Mouse (Mus musculus) neural tube, postnatal 0 days (tissue): Measurements from ENCODE around the gene Gm128. TPM values are rescaled to one million over a fixed set of nuclear protein-coding genes. Genes with fewer than 3 reads are reported as not detected.

Source experiments
- polyA plus RNA-seq: library from polyadenylated mRNA; unstranded; fragments of >200 nt; fragmentation: Nextera tagmentation; extraction: Ambion mirVana; gene quantifications from 2 replicates; pipeline ENCODE4 v1.2.1, GENCODE M21; 2015

Gm128 gene
- 0.22 TPM in 1 of 2 replicates, not detected in the other for polyA plus RNA-seq

DNA sequence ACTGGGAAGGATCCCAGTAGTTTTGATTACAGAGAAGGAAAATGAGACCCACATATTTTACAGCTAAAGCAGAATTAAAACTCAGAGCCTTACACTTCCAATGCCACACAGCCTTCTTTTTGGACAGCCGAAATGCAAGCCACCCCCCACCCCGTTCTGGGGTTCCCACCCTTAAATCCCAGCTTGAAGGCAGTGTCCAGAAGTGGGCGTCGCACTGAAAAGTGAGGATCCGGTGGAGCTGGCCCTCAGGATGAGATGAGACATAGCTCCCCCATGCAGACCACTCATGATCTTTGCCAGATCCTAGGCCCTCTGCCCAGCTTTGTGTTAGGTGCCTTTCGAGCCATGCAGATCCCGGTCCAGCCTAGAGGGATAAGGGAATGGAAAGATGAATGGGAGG, at the start of gene Gm128:
Gene Gm128 (minus strand): TSS at position 101 of the 400 bp plus-strand sequence.

DNA sequence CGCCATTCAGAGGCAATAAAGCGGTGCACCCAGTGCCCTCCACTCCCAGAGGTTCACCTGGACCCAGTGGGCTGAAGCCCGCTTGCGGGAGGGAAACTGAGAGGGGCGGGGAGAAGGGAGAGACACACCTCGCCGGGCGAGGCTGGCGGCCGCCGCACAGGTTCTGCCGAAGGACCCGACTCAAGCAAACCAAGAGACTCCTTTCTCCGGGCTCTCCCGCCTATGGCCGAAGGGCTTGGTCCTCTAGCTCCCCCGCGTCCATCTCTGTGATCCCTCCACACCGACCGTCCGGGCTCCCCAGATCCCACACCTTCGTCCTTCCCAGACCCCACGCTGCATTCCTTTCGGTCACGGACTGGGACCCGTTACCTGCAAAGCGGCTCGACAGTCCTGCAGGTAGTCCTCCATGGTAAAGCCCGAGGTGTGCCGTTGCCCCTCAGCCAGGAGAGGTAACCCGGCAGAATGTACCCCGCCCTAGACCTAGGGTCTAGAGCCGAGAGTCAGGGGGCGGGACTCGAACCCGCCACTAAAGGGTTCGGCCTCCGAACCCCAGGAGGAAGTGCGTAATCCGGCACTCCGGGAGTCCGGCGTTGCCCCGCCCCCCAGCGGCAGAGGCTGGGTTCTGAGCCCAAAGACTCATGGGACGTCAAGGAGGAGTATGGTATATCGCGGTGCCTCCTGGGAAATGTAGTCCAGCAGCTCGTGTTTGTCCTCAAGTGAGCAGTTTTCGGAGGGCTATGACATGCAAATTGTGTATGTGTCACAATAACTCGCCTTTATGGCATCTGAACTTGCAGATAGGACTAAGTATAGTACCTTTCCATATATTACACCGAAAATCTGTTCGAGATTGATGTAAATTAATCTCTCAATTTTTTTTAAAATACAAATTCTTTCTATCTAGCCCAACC, 40.1 kb upstream of the Gm128 start, which contains the start of the genes Mindy1 and Prune1:
Gene Mindy1 (plus strand): TSS at position 130 of the 911 bp plus-strand sequence.
Gene Prune1 (minus strand): TSS at position 861 of the 911 bp plus-strand sequence.

DNA sequence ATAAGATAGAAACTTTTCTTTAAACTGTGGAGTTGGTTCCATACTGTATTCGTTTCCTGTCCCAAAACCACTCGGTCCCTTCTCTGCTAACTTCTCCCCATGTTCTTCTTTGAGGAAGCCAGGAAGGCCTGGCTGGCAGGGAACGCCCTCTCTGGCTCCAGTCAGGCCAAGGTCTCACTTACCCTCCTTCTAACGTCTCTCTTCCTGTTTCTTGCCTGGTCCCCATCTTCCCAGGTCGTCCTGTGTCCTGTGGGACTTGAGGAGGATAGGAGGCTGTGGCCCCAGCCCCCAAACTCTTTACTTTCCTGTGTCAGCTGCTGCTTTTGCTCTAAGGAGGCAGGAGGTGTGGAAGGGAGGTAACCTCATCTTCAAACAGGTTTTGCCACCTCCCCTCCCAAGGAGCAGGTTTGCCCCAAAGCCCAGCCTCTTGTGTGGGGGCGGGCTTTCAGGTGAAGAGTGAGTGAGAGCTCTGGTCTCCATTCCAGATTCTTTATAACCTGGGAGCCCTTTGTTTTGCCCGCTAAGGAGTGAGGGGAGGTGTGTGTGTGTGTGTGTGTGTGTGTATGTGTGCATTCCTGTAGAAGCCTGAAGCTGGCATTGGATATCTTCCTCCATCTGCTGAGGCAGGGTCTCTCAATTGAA, 9.5 kb upstream of the Gm128 start, which contains the start of gene Bnipl:
Gene Bnipl (minus strand): TSS at position 411 of the 642 bp plus-strand sequence.

DNA sequence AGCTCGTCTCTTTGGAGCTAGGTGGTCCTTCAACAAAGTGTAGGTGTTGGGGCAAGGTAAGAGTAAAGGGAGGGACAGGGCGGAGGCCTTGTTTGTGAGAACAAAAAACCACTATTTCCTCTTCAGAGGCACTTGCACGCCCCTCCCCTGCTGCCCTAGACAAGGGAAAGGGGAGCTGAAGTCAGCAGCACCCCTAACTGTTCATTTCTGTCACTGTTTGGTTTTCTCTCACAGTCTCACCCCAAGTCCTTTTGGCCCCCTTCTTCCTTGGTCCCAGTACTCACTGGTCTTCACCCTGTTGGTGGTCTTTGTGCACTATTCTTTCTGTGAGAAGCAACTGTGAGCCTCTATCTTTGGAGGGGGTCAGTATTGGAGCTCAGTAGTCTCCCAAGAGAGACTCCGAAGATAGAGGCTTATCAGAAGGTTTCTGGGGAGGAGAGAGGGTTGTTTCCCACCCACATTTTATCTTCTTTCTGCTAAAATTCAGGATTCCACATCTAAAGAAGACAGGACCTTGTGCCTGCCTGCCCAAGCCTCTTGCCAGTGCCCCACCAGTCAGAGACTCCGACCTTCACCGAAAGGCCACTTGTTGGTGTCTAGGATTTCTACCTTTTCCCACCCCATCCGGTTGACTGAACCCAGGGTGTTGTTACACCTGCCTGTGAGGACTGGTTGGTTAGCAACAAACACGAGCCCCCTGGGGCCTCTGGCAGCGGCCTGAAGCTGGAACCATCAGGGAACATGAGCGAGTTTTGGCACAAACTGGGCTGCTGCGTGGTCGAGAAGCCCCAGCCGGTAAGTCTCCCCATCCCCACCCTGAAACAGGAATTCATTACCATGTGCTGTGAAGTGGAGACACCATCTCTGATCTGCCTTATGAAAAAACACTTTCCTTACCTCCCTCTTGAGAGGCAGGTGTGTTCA, 9.8 kb downstream of the Gm128 start, which contains the start of gene Mllt11:
Gene Mllt11 (minus strand): TSS at position 874 of the 924 bp plus-strand sequence.

DNA sequence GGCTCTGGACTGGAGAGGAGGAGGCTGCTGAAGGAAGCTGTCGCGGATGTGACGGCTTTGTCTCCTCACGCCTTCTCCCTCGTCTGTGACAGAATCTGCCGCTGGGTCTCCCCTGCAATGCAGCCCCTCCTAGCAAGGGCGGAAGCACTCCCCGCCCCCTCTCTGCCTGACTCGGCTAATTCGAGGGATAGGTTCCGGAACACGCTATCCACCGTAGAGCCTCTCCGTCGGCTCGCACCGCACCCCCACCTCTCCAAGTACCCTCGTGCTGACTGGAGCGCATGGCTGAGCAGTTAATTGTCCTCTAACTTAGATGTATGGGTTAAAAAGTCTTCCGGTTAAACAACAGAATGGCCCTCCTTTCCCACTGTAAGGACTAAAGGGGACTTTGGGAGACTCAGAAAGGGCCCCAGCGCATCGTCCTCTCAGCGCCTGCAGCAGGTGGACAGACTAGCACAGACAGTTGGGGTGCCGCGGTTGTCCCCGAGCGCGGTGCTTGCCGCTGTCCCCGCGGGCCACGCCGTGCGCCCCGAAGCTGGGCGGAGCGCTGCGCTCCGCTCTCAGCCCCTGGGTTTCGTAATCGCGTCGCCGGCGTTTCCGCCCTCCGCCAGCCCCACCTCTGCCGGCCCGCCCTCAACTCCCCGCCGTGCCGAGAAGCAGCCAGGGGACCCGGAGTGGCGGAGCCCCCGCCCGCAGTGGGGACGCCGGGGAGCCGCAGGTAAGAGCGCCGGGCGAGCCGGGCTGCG, 13.1 kb downstream of the Gm128 start, which contains the start of gene Cdc42se1:
Gene Cdc42se1 (plus strand): TSS at position 585 of the 746 bp plus-strand sequence.

DNA sequence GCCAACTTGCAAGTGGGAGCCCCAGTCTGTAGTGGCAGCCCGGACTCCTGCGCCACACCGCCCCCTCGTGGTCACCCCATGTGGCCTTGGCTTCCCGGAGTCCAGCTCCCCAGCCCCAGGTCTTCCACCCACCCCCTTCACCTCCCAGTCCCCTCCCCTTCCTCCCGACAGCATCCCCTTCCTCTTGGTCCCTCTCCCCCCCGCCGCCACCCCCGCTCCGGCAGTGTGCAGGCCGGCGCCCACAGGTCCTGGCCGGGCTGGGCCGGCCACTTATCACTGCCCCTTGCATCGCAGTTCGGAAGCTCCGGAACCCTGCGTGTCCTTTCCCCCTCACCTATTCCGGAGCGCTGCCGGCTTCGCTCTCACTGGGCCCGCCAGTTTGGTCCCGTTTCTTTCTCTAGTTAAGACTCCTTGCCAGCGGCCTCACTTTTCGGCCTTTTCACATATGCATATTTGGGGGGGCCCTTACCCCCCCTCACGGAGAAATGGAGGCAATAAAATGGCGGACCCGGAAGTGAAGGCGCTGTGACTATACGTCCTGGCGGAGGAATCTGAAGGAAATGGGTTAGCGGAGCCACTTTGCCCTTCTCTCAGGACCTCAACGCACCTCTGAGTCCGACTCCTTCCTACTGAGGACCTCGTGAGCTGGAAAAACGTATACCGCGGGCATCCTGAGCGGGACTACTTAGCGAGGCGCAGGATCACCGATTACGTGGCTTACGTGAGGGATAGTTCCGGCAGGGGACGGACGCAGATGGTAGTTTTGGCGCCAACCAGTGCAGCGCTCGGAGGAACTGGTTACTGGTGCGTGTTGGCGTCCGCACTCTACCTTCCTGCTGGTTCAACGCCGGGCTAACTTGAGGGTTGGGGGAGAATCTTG, 23.9 kb downstream of the Gm128 start, which contains the start of gene Gabpb2:
Gene Gabpb2 (minus strand): TSS at position 662 of the 880 bp plus-strand sequence.

Other genes with a start within 250 kb of the Gm128 start
- 13.1 and 15.2 TPM in 2 replicates for gene Zfp687, start 226.2 kb downstream of the Gm128 start, polyA plus RNA-seq
- gene Psmd4, start 199.0 kb downstream of the Gm128 start, polyA plus RNA-seq, result 248 and 269 TPM in 2 replicates
- 10.7 and 10.9 TPM in 2 replicates for gene Pip5k1a, start 134.7 kb downstream of the Gm128 start, polyA plus RNA-seq
- 89.2 and 101 TPM in 2 replicates for gene Vps72, start 130.6 kb downstream of the Gm128 start, polyA plus RNA-seq
- gene Tmod4, start 117.1 kb downstream of the Gm128 start, polyA plus RNA-seq, result 0.50 and 0.79 TPM in 2 replicates
- gene Scnm1, start 107.6 kb downstream of the Gm128 start, polyA plus RNA-seq, result 78.6 and 80.8 TPM in 2 replicates
- gene Lysmd1, start 107.5 kb downstream of the Gm128 start, polyA plus RNA-seq, result 41.0 and 41.2 TPM in 2 replicates
- gene Tnfaip8l2, start 99.2 kb downstream of the Gm128 start, polyA plus RNA-seq, result 4.7 and 4.8 TPM in 2 replicates
- 14.0 and 15.0 TPM in 2 replicates for gene Sema6c, start 81.1 kb downstream of the Gm128 start, polyA plus RNA-seq
- 2.5 and 2.6 TPM in 2 replicates for gene Gabpb2, start 23.7 kb downstream of the Gm128 start, polyA plus RNA-seq
- gene Cdc42se1, start 12.9 kb downstream of the Gm128 start, polyA plus RNA-seq, result 53.0 and 55.2 TPM in 2 replicates
- gene Mllt11, start 9.4 kb downstream of the Gm128 start, polyA plus RNA-seq, result 348 and 378 TPM in 2 replicates
- gene Bnipl, start 9.6 kb upstream of the Gm128 start, polyA plus RNA-seq, result not detected in 2 replicates
- gene Mindy1, start 39.7 kb upstream of the Gm128 start, polyA plus RNA-seq, result 31.0 and 32.1 TPM in 2 replicates
- gene Prune1, start 40.5 kb upstream of the Gm128 start, polyA plus RNA-seq, result 47.1 and 55.4 TPM in 2 replicates
- gene Anxa9, start 65.6 kb upstream of the Gm128 start, polyA plus RNA-seq, result 0.28 TPM in 2 replicates
- gene Cers2, start 73.2 kb upstream of the Gm128 start, polyA plus RNA-seq, result 84.8 and 88.4 TPM in 2 replicates
- gene Setdb1, start 115.6 kb upstream of the Gm128 start, polyA plus RNA-seq, result 22.5 and 24.6 TPM in 2 replicates
- not detected in 2 replicates for gene 4930558C23Rik, start 161.2 kb upstream of the Gm128 start, polyA plus RNA-seq
- gene Arnt, start 192.8 kb upstream of the Gm128 start, polyA plus RNA-seq, result 9.4 and 10.5 TPM in 2 replicates